Mouse (Mus musculus): Measurements from ENCODE around the gene Olfr710.
"Not testable (repeated sequence)": the region's sequence is repeated elsewhere in the genome, so short reads cannot be mapped to it uniquely, and the experiment has no call there.

The Olfr710 gene

DNA sequence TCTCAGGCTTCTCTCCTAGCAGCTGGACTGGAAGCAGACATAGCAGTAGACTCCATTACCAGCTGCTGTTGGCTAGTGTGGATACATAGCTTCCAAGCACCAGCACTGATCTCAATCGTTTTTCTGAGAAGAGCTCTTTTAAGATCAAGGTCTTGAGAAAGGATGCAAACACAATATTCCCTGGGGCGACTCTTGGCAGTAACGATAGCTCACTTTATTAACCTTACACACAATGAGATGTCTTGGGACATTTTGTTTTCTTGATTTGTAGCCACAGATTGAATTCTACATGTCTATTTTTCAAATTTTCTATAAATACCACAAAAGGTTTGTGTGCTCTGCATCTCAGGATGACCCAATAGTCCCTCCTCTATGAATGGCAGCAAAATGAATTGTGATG is at the start of gene Olfr710:
Gene Olfr710, minus strand, starts transcription at position 101 of the 400 bp plus-strand sequence.
- DNase-seq (ENCODE audit: extremely low spot score, low read depth, low spot score): no peak

DNA sequence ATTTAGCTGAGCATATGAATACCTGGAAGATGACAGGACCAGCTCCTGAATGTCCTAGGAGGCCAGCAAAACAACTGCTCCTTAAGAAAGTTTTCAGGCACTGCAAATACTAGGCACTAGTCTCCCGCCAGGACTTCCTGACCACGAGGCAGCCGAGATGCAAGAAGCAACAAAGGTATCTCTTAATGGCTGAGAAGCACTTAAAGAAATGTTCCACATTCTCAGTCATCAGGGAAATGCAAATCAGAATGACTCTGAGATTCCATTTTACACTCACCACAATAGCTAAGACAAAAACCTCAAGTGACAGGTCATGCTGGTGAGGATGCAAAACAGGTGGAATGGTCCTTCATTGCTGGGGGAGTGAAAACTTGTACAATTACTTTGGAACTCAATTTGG is 37.1 kb upstream of the Olfr710 start:
- no peak for DNase-seq (ENCODE audit: extremely low spot score, low read depth, low spot score)

DNA sequence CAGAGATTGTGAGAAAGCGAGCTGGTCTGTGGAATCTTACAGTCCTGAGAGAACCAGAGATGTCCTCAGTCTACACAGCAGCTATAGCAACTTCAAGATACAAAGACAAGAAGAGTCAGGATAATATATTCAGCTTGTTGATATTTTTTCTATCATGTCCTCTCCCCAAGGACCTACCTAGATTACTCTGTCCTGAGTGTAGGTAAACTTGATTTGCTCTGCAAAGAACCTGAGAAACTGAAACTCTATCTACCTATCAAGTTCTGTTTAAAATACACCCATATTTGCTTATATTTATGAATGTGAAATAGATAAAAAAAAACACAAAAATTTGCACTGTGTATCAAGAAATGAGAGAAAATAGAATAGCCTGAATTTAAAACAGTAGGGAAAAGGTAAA is 27.2 kb upstream of the Olfr710 start, which contains the start of gene Olfr711:
Gene Olfr711, minus strand, starts transcription at position 101 of the 400 bp plus-strand sequence.
- DNase-seq (ENCODE audit: extremely low spot score, low read depth, low spot score): no peak

DNA sequence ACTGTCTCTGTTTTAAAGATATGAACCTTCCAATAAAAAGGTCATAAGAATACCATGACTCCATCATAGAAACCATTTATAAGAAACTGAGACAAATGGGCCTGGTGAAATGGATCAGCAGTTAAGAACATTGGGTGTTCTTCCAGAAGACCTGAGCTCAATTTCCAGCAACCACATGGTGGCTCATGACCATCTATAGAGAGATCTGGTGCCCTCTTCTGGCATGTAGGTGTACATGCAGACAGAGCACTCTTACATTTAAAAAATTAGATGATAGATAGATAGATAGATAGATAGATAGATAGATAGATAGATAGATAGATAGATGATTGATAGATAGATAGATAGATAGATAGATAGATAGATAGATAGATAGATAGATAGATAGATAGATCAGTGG is 19.4 kb upstream of the Olfr710 start:
- DNase-seq (ENCODE audit: extremely low spot score, low read depth, low spot score): not testable (repeated sequence)

DNA sequence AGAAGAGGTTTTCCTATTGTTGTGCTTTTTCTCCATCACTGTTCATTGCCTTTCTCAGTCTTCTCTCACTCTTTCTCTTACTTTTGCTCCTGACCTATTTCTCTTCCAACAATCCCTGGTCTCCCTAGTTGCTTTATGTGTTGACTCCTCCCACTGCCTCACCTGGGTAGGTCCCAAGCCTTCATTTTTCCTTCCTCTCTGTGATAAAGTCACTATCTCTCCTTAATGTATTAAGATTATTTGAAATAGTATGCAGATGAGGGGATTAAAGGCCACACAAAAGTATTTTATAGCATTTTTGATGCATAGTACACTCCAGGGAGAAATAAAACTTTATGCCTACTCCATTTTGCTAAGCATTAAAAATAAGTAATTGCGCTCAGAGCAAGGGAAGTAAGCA is 15.7 kb upstream of the Olfr710 start, which contains the start of gene Olfr6:
Gene Olfr6, minus strand, starts transcription at position 101 of the 400 bp plus-strand sequence.
- DNase-seq (ENCODE audit: extremely low spot score, low read depth, low spot score): no peak

DNA sequence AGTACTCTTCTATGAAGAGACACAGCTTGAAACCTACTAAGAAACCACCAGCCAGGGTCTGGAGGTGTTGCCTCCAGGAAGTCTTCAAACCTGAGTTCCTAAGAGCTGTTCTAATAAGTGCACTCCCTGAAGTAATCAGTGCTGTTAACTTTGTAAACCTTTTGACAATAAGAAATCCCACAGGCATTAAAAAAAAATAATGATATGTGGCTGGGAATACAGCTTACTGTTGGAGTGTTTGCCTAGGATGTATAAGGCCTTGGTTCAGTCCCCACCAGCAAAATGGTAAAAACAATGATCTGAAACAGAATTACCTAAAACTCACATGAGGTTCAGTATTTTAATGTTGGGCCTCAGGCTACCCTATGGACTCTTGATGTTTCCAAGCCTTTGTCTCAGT is 16.0 kb downstream of the Olfr710 start, which contains the start of gene Olfr709-ps1:
Gene Olfr709-ps1, minus strand, starts transcription at position 101 of the 400 bp plus-strand sequence.
- DNase-seq (ENCODE audit: extremely low spot score, low read depth, low spot score): no peak

DNA sequence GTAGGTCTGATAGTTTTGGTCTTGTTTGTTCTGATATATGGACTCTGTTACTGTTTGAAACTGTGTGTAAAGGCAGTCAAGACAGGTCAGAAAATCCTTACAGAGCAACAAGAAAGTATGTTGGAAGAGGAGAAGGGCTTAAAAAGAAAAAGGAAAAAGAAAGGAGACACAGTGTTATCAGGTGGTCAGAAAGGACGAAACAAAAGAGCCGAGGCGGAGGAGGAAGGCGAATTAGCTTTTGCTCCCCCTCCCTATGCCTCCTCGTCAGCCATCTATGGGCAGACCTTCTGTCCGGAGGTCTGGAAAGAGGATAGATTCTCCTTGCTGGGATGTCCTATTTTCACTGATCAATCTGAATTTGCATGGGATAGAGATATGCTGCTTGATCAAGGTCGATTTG is 27.2 kb downstream of the Olfr710 start:
- DNase-seq (ENCODE audit: extremely low spot score, low read depth, low spot score): not testable (repeated sequence)

DNA sequence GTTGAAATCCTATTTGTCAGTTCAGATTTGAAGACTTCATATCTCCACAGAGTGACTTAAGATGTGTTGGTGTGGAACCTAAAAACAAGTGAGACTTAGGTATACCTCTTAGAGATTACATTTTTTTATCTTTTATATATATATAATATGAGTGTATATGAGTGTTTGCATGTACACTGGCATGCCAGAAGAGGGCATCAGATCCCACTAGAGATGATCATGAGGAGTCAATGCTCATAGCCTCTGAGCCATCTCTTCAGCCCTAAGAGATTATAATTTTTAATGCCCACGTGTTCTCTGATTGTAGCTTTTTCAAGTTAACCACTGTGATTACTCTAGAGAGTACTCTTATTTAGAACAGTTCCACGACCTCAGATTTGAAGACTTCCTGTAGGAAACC is 40.4 kb downstream of the Olfr710 start, which contains the start of gene Olfr1532-ps1:
Gene Olfr1532-ps1, plus strand, starts transcription at position 326 of the 400 bp plus-strand sequence.
- DNase-seq (ENCODE audit: extremely low spot score, low read depth, low spot score): no peak

DNA sequence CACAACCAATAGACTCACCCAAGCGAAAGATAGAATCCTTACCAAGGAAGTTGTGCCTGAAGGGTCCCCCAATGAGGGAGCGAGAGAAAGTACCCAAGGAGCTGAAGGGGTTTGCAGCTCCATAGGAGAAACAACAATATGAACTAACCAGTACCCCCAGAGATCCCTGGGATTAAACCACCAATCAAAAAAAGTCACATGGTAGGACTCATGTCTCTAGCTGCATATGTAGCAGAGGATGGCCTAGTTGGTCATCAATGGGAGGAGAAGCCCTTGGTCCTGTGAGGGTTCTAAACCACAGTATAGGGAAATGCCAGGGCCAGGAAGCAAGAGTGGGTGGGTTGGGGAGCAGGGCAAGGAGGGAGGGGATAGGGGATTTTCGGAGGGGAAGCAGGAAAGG is 47.0 kb downstream of the Olfr710 start, which contains the start of gene Olfr707:
Gene Olfr707, minus strand, starts transcription at position 101 of the 400 bp plus-strand sequence.
- DNase-seq (ENCODE audit: extremely low spot score, low read depth, low spot score): not testable (repeated sequence)
